Mouse (Mus musculus): ENCODE results near the gene Ripor1.

DNA sequence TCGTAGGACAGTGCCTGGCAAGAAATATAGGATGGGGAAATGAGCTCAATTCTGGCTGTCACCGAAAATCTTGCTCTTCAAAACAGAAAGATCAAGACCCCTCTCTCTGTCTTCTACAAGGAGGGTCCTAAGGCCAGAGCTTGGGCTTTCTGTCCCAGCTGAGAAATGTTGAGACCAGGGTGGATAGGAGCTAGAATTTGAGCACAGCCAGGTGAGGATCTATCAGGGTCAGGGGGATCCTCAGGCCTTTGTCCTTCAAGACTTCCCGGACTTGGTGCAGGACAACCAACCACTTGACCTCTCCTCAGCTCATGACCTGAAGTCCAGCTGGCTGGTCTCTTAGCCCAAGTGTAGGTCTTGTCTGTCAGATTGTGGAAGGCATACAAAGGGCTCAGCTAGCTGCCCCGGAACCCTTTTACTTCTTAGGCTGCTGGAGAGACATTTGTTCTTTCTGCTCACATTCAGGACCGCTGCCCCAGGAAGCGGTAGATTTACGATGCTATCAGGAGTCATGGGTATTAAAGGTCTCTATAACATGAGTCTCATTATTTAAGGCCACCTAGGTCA is 18.7 kb downstream of the Ripor1 start:
- no peak for TF ChIP-seq MYOD1 (IDR thresholded peaks at IDR 0.05; ENCODE audit: control insufficient read depth in 1 of 3, insufficient read length in 2 of 3, low read depth in 2 of 3)
- TF ChIP-seq POLR2A (IDR thresholded peaks at IDR 0.05; ENCODE audit: insufficient read length, low read depth) = no peak
- TF ChIP-seq TCF12 (IDR thresholded peaks at IDR 0.05; ENCODE audit: insufficient read depth, poor library complexity, severe bottlenecking) = no peak
- no peak for TF ChIP-seq MAX (IDR thresholded peaks at IDR 0.05; ENCODE audit: low read depth)
- TF ChIP-seq REST (IDR thresholded peaks at IDR 0.05; ENCODE audit: insufficient read depth, insufficient read length) = no peak
- TF ChIP-seq POLR2AphosphoS2 (IDR thresholded peaks at IDR 0.05; ENCODE audit: insufficient read length, low read depth) = peak; percentile 17
- TF ChIP-seq USF1 (IDR thresholded peaks at IDR 0.05; ENCODE audit: low read depth) = no peak
- no peak for TF ChIP-seq E2F4 (IDR thresholded peaks at IDR 0.05; ENCODE audit: insufficient read depth)
- TF ChIP-seq TCF3 (IDR thresholded peaks at IDR 0.05; ENCODE audit: insufficient read length, low read depth) = no peak
- no peak for TF ChIP-seq CEBPB (IDR thresholded peaks at IDR 0.05; ENCODE audit: insufficient read depth, poor library complexity, severe bottlenecking)
